Mouse (Mus musculus) midbrain, embryonic 16.5 days (tissue): ENCODE measurements around the gene Wdr59. TPM values are rescaled to one million over a fixed set of nuclear protein-coding genes. Genes with fewer than 3 reads are reported as not detected.

Experiments used
- ATAC-seq: fragments of 200-750 bp; cut with Nextera tagmentation; 2 replicates; pipeline ENCODE4 v1.8.0; 2017; ENCODE audit warnings: moderate TSS enrichment
- H3K27ac ChIP-seq: fragments of 300-500 bp; sonication (generic); 2 replicates; pipeline ENCODE4 v1.5.1; 2014; ENCODE audit warnings: mild to moderate bottlenecking, low read length, mixed read lengths
- H3K27me3 ChIP-seq: fragments of 300-500 bp; sonication (generic); 2 replicates; pipeline ENCODE4 v1.6.1; 2014; ENCODE audit warnings: low read depth, low read length, mixed read lengths; ENCODE audit not compliant: control insufficient read depth, insufficient read depth
- H3K36me3 ChIP-seq: fragments of 300-500 bp; sonication (generic); 2 replicates; pipeline ENCODE4 v1.6.1; 2014; ENCODE audit warnings: mild to moderate bottlenecking, low read length, moderate library complexity, mixed read lengths; ENCODE audit not compliant: control insufficient read depth, insufficient read depth
- H3K4me1 ChIP-seq: fragments of 300-500 bp; sonication (generic); 2 replicates; pipeline ENCODE4 v1.6.1; 2014; ENCODE audit warnings: mild to moderate bottlenecking, low read length, mixed read lengths; ENCODE audit not compliant: control insufficient read depth, insufficient read depth
- H3K4me2 ChIP-seq: fragments of 300-500 bp; sonication (generic); 2 replicates; pipeline ENCODE4 v1.6.1; 2014; ENCODE audit warnings: mild to moderate bottlenecking, low read length, mixed read lengths
- H3K4me3 ChIP-seq: fragments of 300-500 bp; sonication (generic); 2 replicates; pipeline ENCODE4 v1.5.1; 2014; ENCODE audit warnings: low read depth, mild to moderate bottlenecking, low read length, moderate library complexity, mixed read lengths
- H3K9ac ChIP-seq: fragments of 300-500 bp; sonication (generic); 2 replicates; pipeline ENCODE4 v1.6.1; 2014; ENCODE audit warnings: low read depth, low read length, mixed read lengths
- H3K9me3 ChIP-seq: fragments of 300-500 bp; sonication (generic); replicated peaks from 2 replicates; pipeline ENCODE4 v1.6.1; 2014; ENCODE audit warnings: mild to moderate bottlenecking, low read length, mixed read lengths; ENCODE audit not compliant: control insufficient read depth, poor library complexity, severe bottlenecking
- WGBS: fragments of 180-500 bp; shearing (Covaris S2); extraction: QIAGEN DNeasy Blood & Tissue Kit; methylation state at CpG from one replicate; pipeline ENCODE4 v1.1.7; 2014; 5-methylcytosine and 5-hydroxymethylcytosine counted together
- microRNA-seq: library from miRNA; unstranded; fragments of <30 nt; microRNA quantifications from one replicate; pipeline ENCODE4, GENCODE M21; 2017
- polyA plus RNA-seq: library from polyadenylated mRNA; unstranded; fragments of >200 nt; fragmentation: Nextera tagmentation; extraction: Ambion mirVana; gene quantifications from 2 replicates; pipeline ENCODE4 v1.2.1, GENCODE M21; 2015

Gene Wdr59
- polyA plus RNA-seq, 1 experiment from 2014 or later, result 8.0 TPM

DNA sequence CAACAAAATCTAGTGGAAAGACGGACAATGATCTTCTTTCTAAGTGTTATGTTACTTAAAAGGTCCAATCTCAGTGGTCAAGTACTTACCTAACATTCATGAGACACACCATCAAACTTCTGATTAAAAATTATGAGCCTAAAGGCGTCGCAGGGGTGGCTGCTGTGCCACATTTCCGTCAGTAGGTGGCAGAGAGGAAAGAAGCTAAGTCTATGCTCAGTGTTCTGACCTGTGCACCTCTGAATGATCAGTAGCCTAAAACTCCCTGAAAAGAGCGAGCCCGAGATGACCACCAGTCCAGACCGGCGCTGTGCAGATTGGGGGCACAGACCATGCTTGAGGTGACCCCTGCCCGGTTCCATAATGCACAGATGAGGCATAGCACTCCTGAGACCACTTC, 103.3 kb downstream of the Wdr59 start:
- Histone ChIP-seq H3K36me3 (no peaks in the 10 kb centered on the region), H3K27ac (no peak overlapping the region), H3K27me3 (no peaks in the 10 kb centered on the region), H3K9ac (no peak overlapping the region), H3K4me1 (no peaks in the 10 kb centered on the region), H3K4me3 (no peak overlapping the region), H3K9me3 (no peaks in the 10 kb centered on the region), H3K4me2 (no peak overlapping the region)
- WGBS, result 31% methylated on average over 9 of the region's 9 CpGs
- ATAC-seq, result no peak

GRCm38 (mm10) chr8:111417222-111417621, 104.7 kb downstream of the Wdr59 start:
- Histone ChIP-seq H3K27ac (no peak overlapping the region), H3K9me3 (no peaks in the 10 kb centered on the region), H3K4me2 (no peak overlapping the region), H3K9ac (no peak overlapping the region), H3K4me1 (no peaks in the 10 kb centered on the region), H3K4me3 (no peak overlapping the region), H3K36me3 (no peaks in the 10 kb centered on the region), H3K27me3 (no peaks in the 10 kb centered on the region)
- ATAC-seq, result no peak
- 86% methylated on average over 10 of the region's 10 CpGs for WGBS

- Histone ChIP-seq H3K4me2 (no peak overlapping the region), H3K9me3 (no peaks in the 10 kb centered on the region), H3K27ac (no peak overlapping the region), H3K36me3 (no peaks in the 10 kb centered on the region), H3K4me3 (no peak overlapping the region), H3K27me3 (no peaks in the 10 kb centered on the region), H3K4me1 (no peaks in the 10 kb centered on the region), H3K9ac (no peak overlapping the region)
- ATAC-seq, result no peak
- 48% methylated on average over 4 of the region's 4 CpGs for WGBS
Measured at GRCm38 (mm10) chr8:111403391-111403790, 118.5 kb downstream of the Wdr59 start.

Small RNA genes within 50 kb of the gene (microRNA-seq; reads per million reads assigned to microRNA genes)
- gene Mir1957b, result not detected

Other genes starting within 250 kb of the Wdr59 start
- 20.3 and 23.0 TPM in 2 replicates for gene Rfwd3, start 221.9 kb downstream of the Wdr59 start, polyA plus RNA-seq
- 0.21 and 0.27 TPM in 2 replicates for gene Mlkl, start 183.9 kb downstream of the Wdr59 start, polyA plus RNA-seq
- gene Fa2h, start 128.3 kb downstream of the Wdr59 start, polyA plus RNA-seq, result 0.28 TPM in 1 of 2 replicates, not detected in the other
- gene Znrf1, start 14.0 kb upstream of the Wdr59 start, polyA plus RNA-seq, result 73.2 and 73.4 TPM in 2 replicates
- 0.93 and 1.3 TPM in 2 replicates for gene Ldhd, start 108.3 kb upstream of the Wdr59 start, polyA plus RNA-seq
- gene Zfp1, start 121.3 kb upstream of the Wdr59 start, polyA plus RNA-seq, result 26.7 and 29.1 TPM in 2 replicates
- gene Ctrb1, start 168.9 kb upstream of the Wdr59 start, polyA plus RNA-seq, result not detected in 2 replicates
- 41.5 and 43.3 TPM in 2 replicates for gene Bcar1, start 221.7 kb upstream of the Wdr59 start, polyA plus RNA-seq